In genomic region chr4:57055635-57056034, GRCm38 (mm10) we compare ENCODE assay signal across 18 mouse cellular contexts.
DNase-seq lines count a peak whose midpoint lies in the region; ATAC-seq lines count a peak whose summit lies in the region.
"Had no signal": no experiment of that assay in that cellular context is flagged by ENCODE, and none has a peak within 500 bp of the region (broad histone marks: within the 10 kb centered on the region; RNA-seq: fewer than 3 reads in every experiment).

No protein-coding gene starts in this region.

- no peak overlapping the region for H3K27ac ChIP-seq in liver, embryonic 11.5 days (ENCODE audit: low read depth, low read length)
- H3K27ac ChIP-seq: heart, adult 2 months; limb, embryonic 10.5 days had no signal

- H3K27me3 ChIP-seq in liver, embryonic 11.5 days (replicated peaks; ENCODE audit: control insufficient read depth, insufficient read depth, low read length), result no peaks in the 10 kb centered on the region

- peaks cover 3% of the 10 kb centered on the region for H3K4me1 ChIP-seq in liver, embryonic 11.5 days (replicated peaks; ENCODE audit: control insufficient read depth, insufficient read depth, low read length)
- H3K4me1 ChIP-seq: limb, embryonic 10.5 days had no signal

- ATAC-seq in liver, embryonic 11.5 days (replicated peaks; ENCODE audit: low FRiP score), result no peak
- ATAC-seq in granulocyte monocyte progenitor cell, adult 5-6 weeks (replicated peaks; ENCODE audit: poor library complexity, severe bottlenecking), result peak; percentile 83
- ATAC-seq in monocyte, adult 5-6 weeks (replicated peaks; ENCODE audit: insufficient number of reproducible peaks, low FRiP score, low TSS enrichment, poor library complexity, severe bottlenecking), result peak; percentile 20; the same call in 1 of the 2 replicates
- ATAC-seq in CD4-positive, CD25-positive, alpha-beta regulatory T cell, adult 4 months, result no peak
- ATAC-seq: forebrain, embryonic 16.5 days; hindbrain, embryonic 16.5 days had no signal

- H3K9me3 ChIP-seq in liver, embryonic 11.5 days (ENCODE audit: control insufficient read depth, low read length), result no peaks in the 10 kb centered on the region
- H3K9me3 ChIP-seq: limb, embryonic 10.5 days had no signal

- H3K9ac ChIP-seq in liver, embryonic 11.5 days (ENCODE audit: low read depth, low read length), result no peak overlapping the region

- 53% methylated on average over 7 of the region's 7 CpGs for WGBS in liver, embryonic 11.5 days

- no peaks in the 10 kb centered on the region for H3K36me3 ChIP-seq in liver, embryonic 11.5 days (ENCODE audit: control insufficient read depth, insufficient read depth, low read length)
- H3K36me3 ChIP-seq: limb, embryonic 10.5 days had no signal

- peak overlapping the region; percentile 27; the same call in 1 of the 2 replicates for H3K4me2 ChIP-seq in liver, embryonic 11.5 days

- DNase-seq in liver, embryonic 11.5 days (ENCODE audit: low spot score), result no peak
- DNase-seq in liver, result no peak
- peak; percentile 47 for DNase-seq in MEL-GATA-1-ER (ENCODE audit: extremely low read depth, low read depth)
- DNase-seq in ovary, adult 18-20 months (ENCODE audit: low spot score), result no peak
- DNase-seq: adrenal gland, postnatal 36 days; cerebellum, postnatal 10 days; heart, adult 2 months; kidney, adult 2 months; lung, adult 18-20 months; lung, postnatal 36 days; midbrain, embryonic 14.5 days; right cerebral cortex, adult 18-20 months had no signal

- H3K4me3 ChIP-seq in liver, embryonic 11.5 days (ENCODE audit: low read depth, low read length), result no peak overlapping the region
- H3K4me3 ChIP-seq: heart, adult 2 months; limb, embryonic 10.5 days had no signal

Comparison
In these comparisons a context has a peak if more than half of its experiments do, and no peak if none do; other contexts are left out.
1. ATAC-seq: peak in granulocyte monocyte progenitor cell, adult 5-6 weeks (single experiment) and monocyte, adult 5-6 weeks (single experiment); none in liver, embryonic 11.5 days (single experiment) and CD4-positive, CD25-positive, alpha-beta regulatory T cell, adult 4 months (single experiment).